Mouse (Mus musculus) neural tube, embryonic 14.5 days (tissue): ENCODE results near the gene Lyplal1. TPM values are rescaled to one million over a fixed set of nuclear protein-coding genes. Genes with fewer than 3 reads are reported as not detected.

Experiments
- ATAC-seq: fragments of 200-750 bp; cut with Nextera tagmentation; 2 replicates; pipeline ENCODE4 v1.8.0; 2017; ENCODE audit warnings: low read depth, mild to moderate bottlenecking, moderate TSS enrichment, moderate library complexity
- H3K27ac ChIP-seq: fragments of 300-500 bp; sonication (generic); 2 replicates; pipeline ENCODE4 v1.5.1; 2014; ENCODE audit warnings: low read depth, mild to moderate bottlenecking, control low read depth, low read length, moderate library complexity, mixed read lengths
- H3K27me3 ChIP-seq: fragments of 300-500 bp; sonication (generic); 2 replicates; pipeline ENCODE4 v1.6.1; 2014; ENCODE audit warnings: low read length; ENCODE audit not compliant: control insufficient read depth, insufficient read depth
- H3K36me3 ChIP-seq: fragments of 300-500 bp; sonication (generic); 2 replicates; pipeline ENCODE4 v1.6.1; 2014; ENCODE audit warnings: low read length, mixed read lengths; ENCODE audit not compliant: control insufficient read depth, insufficient read depth
- H3K4me1 ChIP-seq: fragments of 300-500 bp; sonication (generic); 2 replicates; pipeline ENCODE4 v1.6.1; 2014; ENCODE audit warnings: low read length; ENCODE audit not compliant: control insufficient read depth, insufficient read depth
- H3K4me2 ChIP-seq: fragments of 300-500 bp; sonication (generic); 2 replicates; pipeline ENCODE4 v1.6.1; 2014; ENCODE audit warnings: mild to moderate bottlenecking, low read depth, low read length, control low read depth
- H3K4me3 ChIP-seq: fragments of 300-500 bp; sonication (generic); 2 replicates; pipeline ENCODE4 v1.5.1; 2014; ENCODE audit warnings: low read depth, low read length, control low read depth, mixed read lengths
- H3K9ac ChIP-seq: fragments of 300-500 bp; sonication (generic); replicated peaks from 2 replicates; pipeline ENCODE4 v1.6.1; 2014; ENCODE audit warnings: low read depth, mild to moderate bottlenecking, control low read depth, low read length, mixed read lengths
- H3K9me3 ChIP-seq: fragments of 300-500 bp; sonication (generic); 2 replicates; pipeline ENCODE4 v1.6.1; 2016; ENCODE audit warnings: low read length; ENCODE audit not compliant: control insufficient read depth
- WGBS: fragments of 180-500 bp; shearing (Covaris S2); extraction: QIAGEN DNeasy Blood & Tissue Kit; methylation state at CpG from one replicate; pipeline ENCODE4 v1.1.7; 2014; 5-methylcytosine and 5-hydroxymethylcytosine counted together
- polyA plus RNA-seq: library from polyadenylated mRNA; unstranded; fragments of >200 nt; fragmentation: Nextera tagmentation; extraction: Ambion mirVana; gene quantifications from 2 replicates; pipeline ENCODE4 v1.2.1, GENCODE M21; 2014

Lyplal1 gene
- polyA plus RNA-seq, 1 experiment from 2014 or later = 15.3 TPM

- Histone ChIP-seq H3K27me3 (no peaks in the 10 kb centered on the region), H3K9me3 (no peaks in the 10 kb centered on the region), H3K4me3 (no peak overlapping the region), H3K4me2 (no peak overlapping the region), H3K36me3 (no peaks in the 10 kb centered on the region), H3K4me1 (no peaks in the 10 kb centered on the region), H3K27ac (no peak overlapping the region), H3K9ac (no peak overlapping the region)
- WGBS = 89% methylated on average over 12 of the region's 12 CpGs
- ATAC-seq = no peak
These were observed 63.6 kb downstream of the Lyplal1 start for GRCm38 (mm10) chr1:186053280-186054043.

GRCm38 (mm10) chr1:186043709-186044452, 73.2 kb downstream of the Lyplal1 start:
- Histone ChIP-seq H3K4me1 (no peaks in the 10 kb centered on the region), H3K9me3 (no peaks in the 10 kb centered on the region), H3K9ac (no peak overlapping the region), H3K36me3 (no peaks in the 10 kb centered on the region), H3K4me2 (no peak overlapping the region), H3K27me3 (no peaks in the 10 kb centered on the region), H3K4me3 (no peak overlapping the region), H3K27ac (no peak overlapping the region)
- 47% methylated on average over 11 of the region's 11 CpGs for WGBS
- ATAC-seq = no peak

GRCm38 (mm10) chr1:186041841-186042240, 75.3 kb downstream of the Lyplal1 start:
- 36% methylated on average over 1 of the region's 1 CpGs for WGBS
- Histone ChIP-seq H3K27me3 (no peaks in the 10 kb centered on the region), H3K9me3 (no peaks in the 10 kb centered on the region), H3K27ac (no peak overlapping the region), H3K9ac (no peak overlapping the region), H3K4me3 (no peak overlapping the region), H3K36me3 (no peaks in the 10 kb centered on the region), H3K4me1 (no peaks in the 10 kb centered on the region), H3K4me2 (no peak overlapping the region)
- ATAC-seq = no peak
